Mouse (Mus musculus) midbrain, embryonic 12.5 days (tissue): ENCODE results near the gene Ndn. TPM values are rescaled to one million over a fixed set of nuclear protein-coding genes. Genes with fewer than 3 reads are reported as not detected.

ENCODE experiments used
- ATAC-seq: fragments of 200-750 bp; cut with Nextera tagmentation; 2 replicates; pipeline ENCODE4 v1.8.0; 2017; ENCODE audit warnings: low read depth, moderate TSS enrichment, moderate library complexity; ENCODE audit not compliant: low FRiP score
- H3K27ac ChIP-seq: fragments of 300-500 bp; sonication (generic); replicated peaks from 2 replicates; pipeline ENCODE4 v1.5.1; 2016; ENCODE audit warnings: mild to moderate bottlenecking
- H3K27me3 ChIP-seq: fragments of 300-500 bp; sonication (generic); 2 replicates; pipeline ENCODE4 v1.6.1; 2016; ENCODE audit warnings: mild to moderate bottlenecking
- H3K36me3 ChIP-seq: fragments of 300-500 bp; sonication (generic); 2 replicates; pipeline ENCODE4 v1.6.1; 2016
- H3K4me1 ChIP-seq: fragments of 300-500 bp; sonication (generic); 2 replicates; pipeline ENCODE4 v1.6.1; 2016
- H3K4me2 ChIP-seq: fragments of 300-500 bp; sonication (generic); replicated peaks from 2 replicates; pipeline ENCODE4 v1.6.1; 2016; ENCODE audit warnings: mild to moderate bottlenecking, moderate library complexity
- H3K4me3 ChIP-seq: fragments of 300-500 bp; sonication (generic); 2 replicates; pipeline ENCODE4 v1.5.1; 2016; ENCODE audit warnings: mild to moderate bottlenecking
- H3K9ac ChIP-seq: fragments of 300-500 bp; sonication (generic); replicated peaks from 2 replicates; pipeline ENCODE4 v1.6.1; 2016; ENCODE audit warnings: mild to moderate bottlenecking, moderate library complexity
- H3K9me3 ChIP-seq: fragments of 300-500 bp; sonication (generic); 2 replicates; pipeline ENCODE4 v1.6.1; 2016; ENCODE audit warnings: mild to moderate bottlenecking
- WGBS: fragments of 180-500 bp; shearing (Covaris S2); methylation state at CpG from one replicate; pipeline ENCODE4 v1.1.7; 2016; 5-methylcytosine and 5-hydroxymethylcytosine counted together
- polyA plus RNA-seq: library from polyadenylated mRNA; unstranded; fragments of >200 nt; fragmentation: Nextera tagmentation; extraction: Ambion mirVana; gene quantifications from 2 replicates; pipeline ENCODE4 v1.2.1, GENCODE M21; 2016

The Ndn gene
- polyA plus RNA-seq = 232 and 251 TPM in 2 replicates

GRCm38 (mm10) chr7:62346269-62346668 is at the start of gene Ndn:
Ndn (plus strand) TSS chr7:62346569.
- ATAC-seq = no peak
- Histone ChIP-seq H3K27ac (no peak within 1 kb of the TSS), H3K9ac (no peak within 1 kb of the TSS), H3K4me2 (no peak within 1 kb of the TSS), H3K27me3 (no peaks in the 10 kb centered on the region), H3K4me1 (peaks cover 4% of the 10 kb centered on the region; the same call in 1 of the 2 replicates), H3K4me3 (no peak within 1 kb of the TSS), H3K36me3 (no peaks in the 10 kb centered on the region), H3K9me3 (peaks cover 10% of the 10 kb centered on the region)
- whole genome bisulfite sequencing = 62% methylated on average over 1 of the region's 1 CpGs

DNA sequence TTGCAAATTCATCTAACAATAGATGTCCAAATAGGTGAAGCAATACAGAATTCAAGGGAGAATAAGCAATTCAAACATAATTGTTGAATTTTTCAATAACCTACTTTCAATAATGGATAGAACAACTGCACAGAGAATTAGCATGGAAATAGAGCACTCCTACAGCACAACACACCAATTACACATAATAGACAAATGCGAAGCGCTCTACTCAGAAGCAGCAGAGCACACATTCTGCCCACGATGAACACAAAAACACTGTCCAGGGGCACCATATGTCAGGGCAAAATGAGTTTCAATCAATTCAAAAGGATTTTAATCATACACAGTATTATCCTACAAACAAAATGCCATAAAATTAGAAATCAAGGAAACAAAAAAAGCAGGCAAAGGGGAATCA is 43.9 kb upstream of the Ndn start:
- whole genome bisulfite sequencing = 67% methylated on average over 3 of the region's 3 CpGs
- Histone ChIP-seq H3K36me3 (no peaks in the 10 kb centered on the region), H3K9me3 (no peaks in the 10 kb centered on the region), H3K4me3 (no peak overlapping the region), H3K4me2 (no peak overlapping the region), H3K27me3 (no peaks in the 10 kb centered on the region), H3K27ac (no peak overlapping the region), H3K4me1 (no peaks in the 10 kb centered on the region), H3K9ac (no peak overlapping the region)
- peak; percentile 58; the same call in 1 of the 2 replicates for ATAC-seq

DNA sequence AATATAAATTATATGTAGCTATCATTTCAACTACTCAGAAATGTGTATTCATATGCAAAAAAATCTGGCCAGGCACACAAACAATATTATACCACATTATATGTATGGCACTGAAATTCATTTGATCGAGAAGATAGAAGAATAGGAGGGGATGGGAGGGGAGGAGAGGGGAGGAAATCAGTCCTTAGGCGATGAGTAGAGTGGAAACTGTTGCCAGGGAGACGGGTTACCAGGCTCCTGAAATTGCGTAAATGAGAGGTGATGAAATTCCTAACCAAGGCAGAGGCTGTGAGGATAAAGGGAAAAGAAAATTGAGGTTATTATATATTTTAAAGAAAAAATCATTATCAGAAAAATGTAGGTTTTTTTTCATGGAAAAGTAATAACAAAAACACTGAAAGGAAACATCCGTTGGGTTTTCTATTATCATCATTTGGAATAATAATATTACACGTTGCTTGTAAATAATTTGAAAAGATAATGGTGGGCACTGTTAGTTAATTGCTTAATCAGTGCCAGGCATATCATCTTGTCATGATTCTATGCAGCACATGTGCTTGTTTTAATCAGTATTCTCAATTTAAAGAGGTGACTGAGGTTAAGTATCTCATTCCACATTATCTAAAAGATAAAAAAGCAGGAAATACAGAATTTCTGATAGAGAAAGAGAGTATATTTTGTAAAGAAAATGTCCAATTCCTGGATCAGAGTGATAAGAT is 39.3 kb upstream of the Ndn start:
- peak; percentile 75; the same call in 1 of the 2 replicates for ATAC-seq
- WGBS = 40% methylated on average over 6 of the region's 6 CpGs
- Histone ChIP-seq H3K27me3 (no peaks in the 10 kb centered on the region), H3K27ac (peak overlapping the region; percentile 42), H3K4me3 (no peak overlapping the region), H3K4me1 (0 out of 2 replicates have a peak, but pooled peaks cover 2% of the 10 kb centered on the region), H3K9ac (no peak overlapping the region), H3K9me3 (no peaks in the 10 kb centered on the region), H3K36me3 (no peaks in the 10 kb centered on the region), H3K4me2 (no peak overlapping the region)

GRCm38 (mm10) chr7:62316793-62317192 is 29.6 kb upstream of the Ndn start:
- Histone ChIP-seq H3K4me1 (no peaks in the 10 kb centered on the region), H3K27me3 (no peaks in the 10 kb centered on the region), H3K9ac (no peak overlapping the region), H3K4me2 (no peak overlapping the region), H3K4me3 (no peak overlapping the region), H3K9me3 (peaks cover 11% of the 10 kb centered on the region; the same call in 1 of the 2 replicates), H3K27ac (no peak overlapping the region), H3K36me3 (no peaks in the 10 kb centered on the region)
- 73% methylated on average over 5 of the region's 5 CpGs for whole genome bisulfite sequencing
- ATAC-seq = no peak

- Histone ChIP-seq H3K27ac (no peak overlapping the region), H3K9me3 (peaks cover 10% of the 10 kb centered on the region), H3K36me3 (no peaks in the 10 kb centered on the region), H3K4me3 (no peak overlapping the region), H3K4me1 (peaks cover 4% of the 10 kb centered on the region; the same call in 1 of the 2 replicates), H3K9ac (no peak overlapping the region), H3K4me2 (no peak overlapping the region), H3K27me3 (no peaks in the 10 kb centered on the region)
- ATAC-seq = no peak
- WGBS = 33% methylated on average over 1 of the region's 1 CpGs
Observed at GRCm38 (mm10) chr7:62345411-62345810, 958 bp upstream of the Ndn start.

GRCm38 (mm10) chr7:62348106-62348803 is 1.9 kb downstream of the Ndn start:
- Histone ChIP-seq H3K9me3 (peaks cover 10% of the 10 kb centered on the region), H3K4me3 (peak overlapping the region; percentile 54), H3K27me3 (no peaks in the 10 kb centered on the region), H3K36me3 (no peaks in the 10 kb centered on the region), H3K27ac (peak overlapping the region; percentile 80), H3K9ac (peak overlapping the region; percentile 71), H3K4me2 (peak overlapping the region; percentile 64), H3K4me1 (peaks cover 4% of the 10 kb centered on the region; the same call in 1 of the 2 replicates)
- ATAC-seq = peak; percentile 94
- WGBS = 19% methylated on average over 42 of the region's 42 CpGs

DNA sequence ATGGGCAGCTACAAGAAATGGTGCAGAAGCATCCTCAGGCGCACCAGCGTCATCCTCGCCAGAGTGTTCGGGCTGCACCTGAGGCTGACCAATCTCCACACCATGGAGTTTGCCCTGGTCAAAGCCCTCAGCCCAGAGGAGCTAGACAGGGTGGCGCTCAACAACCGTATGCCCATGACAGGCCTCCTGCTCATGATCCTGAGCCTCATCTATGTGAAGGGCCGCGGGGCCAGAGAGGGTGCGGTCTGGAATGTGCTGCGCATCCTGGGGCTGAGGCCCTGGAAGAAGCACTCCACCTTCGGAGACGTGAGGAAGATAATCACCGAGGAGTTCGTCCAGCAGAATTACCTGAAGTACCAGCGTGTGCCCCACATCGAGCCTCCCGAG is 2.4 kb downstream of the Ndn start:
- H3K27me3 ChIP-seq = no peaks in the 10 kb centered on the region
- no peaks in the 10 kb centered on the region for H3K36me3 ChIP-seq
- 41% methylated on average over 17 of the region's 17 CpGs for WGBS
- peak overlapping the region; percentile 64 for H3K4me2 ChIP-seq
- H3K4me3 ChIP-seq = peak overlapping the region; percentile 54
- peak overlapping the region; percentile 80 for H3K27ac ChIP-seq
- ATAC-seq = peak; percentile 48
- H3K9me3 ChIP-seq = peaks cover 10% of the 10 kb centered on the region
- H3K4me1 ChIP-seq = peaks cover 4% of the 10 kb centered on the region; the same call in 1 of the 2 replicates
- peak overlapping the region; percentile 71 for H3K9ac ChIP-seq

DNA sequence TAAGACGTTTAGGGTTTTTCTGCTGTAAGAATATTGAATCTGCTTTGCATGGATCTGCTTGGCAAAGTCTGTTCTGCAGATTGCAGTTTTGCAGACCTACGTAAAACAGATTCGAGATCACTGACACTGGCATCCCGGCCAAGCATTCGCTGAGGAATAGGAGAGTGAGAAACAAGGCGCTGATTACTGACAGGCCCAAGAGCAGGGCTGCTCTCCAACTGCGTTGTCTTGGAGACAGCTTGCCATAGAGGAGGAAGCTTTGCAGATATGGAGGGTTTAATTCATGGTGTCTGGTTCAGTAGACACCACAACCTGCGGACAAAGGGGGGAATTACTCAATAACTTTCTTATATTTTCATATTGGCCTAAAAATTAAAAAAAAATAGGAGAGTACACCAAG is 4.9 kb downstream of the Ndn start:
- peaks cover 10% of the 10 kb centered on the region for H3K9me3 ChIP-seq
- H3K4me1 ChIP-seq = peaks cover 4% of the 10 kb centered on the region; the same call in 1 of the 2 replicates
- 0 out of 2 replicates have a peak overlapping the region, but pooled peaks have one; percentile 2 for H3K4me2 ChIP-seq
- ATAC-seq = no peak
- peak overlapping the region; percentile 22; the same call in 1 of the 2 replicates for H3K27ac ChIP-seq
- no peak overlapping the region for H3K9ac ChIP-seq
- no peaks in the 10 kb centered on the region for H3K36me3 ChIP-seq
- 46% methylated on average over 8 of the region's 8 CpGs for WGBS
- no peaks in the 10 kb centered on the region for H3K27me3 ChIP-seq
- H3K4me3 ChIP-seq = no peak overlapping the region

DNA sequence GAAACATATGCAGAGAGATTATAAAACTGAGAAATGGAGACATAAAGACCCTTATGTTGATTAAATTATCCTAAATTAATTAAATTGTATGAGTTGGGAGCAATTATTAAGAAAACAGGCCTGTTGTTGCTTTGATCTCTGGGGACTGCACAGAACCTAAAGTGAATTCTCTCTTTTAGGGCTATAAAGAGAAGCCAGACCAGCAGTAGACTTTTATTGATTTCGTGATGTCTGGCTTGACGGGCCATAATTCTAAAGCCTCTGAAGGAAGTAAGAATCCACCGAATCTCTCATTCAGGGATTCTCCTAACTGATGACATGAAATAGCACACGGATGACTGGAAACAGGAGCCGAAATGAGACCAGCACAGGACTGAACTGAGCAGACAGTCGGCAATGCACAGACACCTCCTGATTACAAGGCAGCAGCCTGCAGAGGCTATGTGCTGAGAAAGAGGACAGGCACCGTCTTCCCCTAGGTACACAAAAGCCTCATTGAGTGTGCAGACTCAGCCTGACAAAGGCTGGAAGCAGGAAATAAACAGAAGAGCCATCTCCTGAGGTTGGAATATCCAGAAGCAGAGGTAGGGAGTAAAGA is 18.8 kb downstream of the Ndn start:
- H3K4me3 ChIP-seq = no peak overlapping the region; the same call in 1 of the 2 replicates
- H3K9ac ChIP-seq = no peak overlapping the region; the same call in 1 of the 2 replicates
- no peak overlapping the region; the same call in 1 of the 2 replicates for H3K4me2 ChIP-seq

GRCm38 (mm10) chr7:62366730-62367129 is 20.4 kb downstream of the Ndn start:
- no peak for ATAC-seq
- Histone ChIP-seq H3K27me3 (no peaks in the 10 kb centered on the region), H3K9me3 (0 out of 2 replicates have a peak, but pooled peaks cover 2% of the 10 kb centered on the region), H3K4me2 (no peak overlapping the region; the same call in 1 of the 2 replicates), H3K36me3 (no peaks in the 10 kb centered on the region), H3K9ac (no peak overlapping the region), H3K27ac (peak overlapping the region; percentile 63), H3K4me3 (no peak overlapping the region), H3K4me1 (no peaks in the 10 kb centered on the region)
- 63% methylated on average over 8 of the region's 8 CpGs for WGBS

More for the DNA sequence above, 18.8 kb downstream of the Ndn start:
- Histone ChIP-seq H3K4me1 (no peaks in the 10 kb centered on the region), H3K36me3 (no peaks in the 10 kb centered on the region), H3K27ac (peak overlapping the region; percentile 82), H3K9me3 (0 out of 2 replicates have a peak, but pooled peaks cover 2% of the 10 kb centered on the region), H3K27me3 (no peaks in the 10 kb centered on the region)
- WGBS = 60% methylated on average over 7 of the region's 7 CpGs
- ATAC-seq = 0 out of 2 replicates have a peak, but pooled peaks have one; percentile 58

DNA sequence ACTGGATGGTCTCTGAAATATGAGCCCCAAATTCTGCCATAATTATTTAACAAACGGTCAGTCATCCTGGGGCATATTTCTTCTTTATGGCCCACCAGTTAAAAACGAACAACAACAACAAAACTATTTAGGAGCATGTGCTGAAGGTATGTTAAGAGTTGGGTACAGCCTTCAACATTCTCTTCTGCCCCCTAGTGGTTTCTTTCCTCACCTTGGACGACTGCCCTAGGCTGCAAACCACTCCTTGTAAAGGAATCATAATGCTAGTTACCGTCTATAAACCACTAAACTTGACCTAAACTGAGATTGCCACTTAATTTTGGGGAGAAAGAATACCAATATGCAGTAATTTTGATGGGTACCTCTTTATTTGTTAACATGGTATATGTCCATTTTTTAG is 29.3 kb downstream of the Ndn start:
- Histone ChIP-seq H3K36me3 (0 out of 2 replicates have a peak, but pooled peaks cover 12% of the 10 kb centered on the region), H3K4me2 (no peak overlapping the region; the same call in 1 of the 2 replicates), H3K27me3 (no peaks in the 10 kb centered on the region), H3K4me1 (peaks cover 13% of the 10 kb centered on the region; the same call in 1 of the 2 replicates), H3K9ac (no peak overlapping the region), H3K4me3 (no peak overlapping the region), H3K9me3 (peaks cover 22% of the 10 kb centered on the region), H3K27ac (no peak overlapping the region)
- 39% methylated on average over 4 of the region's 4 CpGs for WGBS
- no peak for ATAC-seq
